Mouse (Mus musculus) E14TG2a.4 (cell line): ENCODE data around the gene Wdr64.

Experiments
- H3K27me3 ChIP-seq: 2 replicates; pipeline ENCODE4 v1.6.1; 2014; ENCODE audit warnings: low read length, control low read depth; ENCODE audit not compliant: insufficient read depth
- H3K36me3 ChIP-seq: 2 replicates; pipeline ENCODE4 v1.6.1; 2014; ENCODE audit warnings: low read length, control low read depth; ENCODE audit not compliant: insufficient read depth
- H3K4me1 ChIP-seq: replicated peaks from 2 replicates; pipeline ENCODE4 v1.6.1; 2014; ENCODE audit warnings: low read depth, low read length, control low read depth
- H3K4me3 ChIP-seq: replicated peaks from 2 replicates; pipeline ENCODE4 v1.5.1; 2014; ENCODE audit warnings: mild to moderate bottlenecking, low read length
- H3K9me3 ChIP-seq: 2 replicates; pipeline ENCODE4 v1.6.1; 2014; ENCODE audit warnings: low read length, control low read depth
- CTCF ChIP-seq: conservative IDR thresholded peaks from 2 replicates; pipeline ENCODE4 v1.5.1; 2014; ENCODE audit warnings: low read length
- NANOG ChIP-seq: IDR thresholded peaks from 2 replicates; pipeline ENCODE4 v1.6.1; 2014; ENCODE audit warnings: borderline replicate concordance, low read length, mixed read lengths
- POU5F1 ChIP-seq: IDR thresholded peaks from 2 replicates; pipeline ENCODE4 v1.6.1; 2014; ENCODE audit warnings: low read length, borderline replicate concordance

The Wdr64 gene

GRCm38 (mm10) chr1:175699796-175700195 is 1.4 kb downstream of the Wdr64 start:
- TF ChIP-seq CTCF: no peak
- no peak for TF ChIP-seq POU5F1
- TF ChIP-seq NANOG: no peak

GRCm38 (mm10) chr1:175701145-175701544 is 2.8 kb downstream of the Wdr64 start:
- Histone ChIP-seq H3K27me3 (no peaks in the 10 kb centered on the region), H3K4me1 (peaks cover 11% of the 10 kb centered on the region; the same call in 1 of the 2 replicates), H3K9me3 (no peaks in the 10 kb centered on the region), H3K4me3 (no peak overlapping the region), H3K36me3 (no peaks in the 10 kb centered on the region)
- TF ChIP-seq CTCF: no peak
- no peak for TF ChIP-seq POU5F1

More at GRCm38 (mm10) chr1:175699796-175700195, 1.4 kb downstream of the Wdr64 start:
- Histone ChIP-seq H3K4me1 (peaks cover 11% of the 10 kb centered on the region; the same call in 1 of the 2 replicates), H3K9me3 (no peaks in the 10 kb centered on the region), H3K36me3 (no peaks in the 10 kb centered on the region), H3K4me3 (no peak overlapping the region), H3K27me3 (no peaks in the 10 kb centered on the region)

- H3K9me3 ChIP-seq: no peaks in the 10 kb centered on the region
- H3K4me1 ChIP-seq: peaks cover 8% of the 10 kb centered on the region
- no peaks in the 10 kb centered on the region for H3K27me3 ChIP-seq
- H3K4me3 ChIP-seq: no peak overlapping the region
- no peaks in the 10 kb centered on the region for H3K36me3 ChIP-seq
- TF ChIP-seq NANOG: no peak
Observed at GRCm38 (mm10) chr1:175707599-175707998, 9.2 kb downstream of the Wdr64 start.

- H3K9me3 ChIP-seq: no peaks in the 10 kb centered on the region
- H3K4me1 ChIP-seq: peaks cover 12% of the 10 kb centered on the region
- H3K4me3 ChIP-seq: no peak overlapping the region
- no peak for TF ChIP-seq NANOG
- H3K36me3 ChIP-seq: no peaks in the 10 kb centered on the region
- no peaks in the 10 kb centered on the region for H3K27me3 ChIP-seq
Observed at GRCm38 (mm10) chr1:175708013-175708412, 9.6 kb downstream of the Wdr64 start.

GRCm38 (mm10) chr1:175712338-175712909 is 14.0 kb downstream of the Wdr64 start:
- no peaks in the 10 kb centered on the region for H3K36me3 ChIP-seq
- no peak overlapping the region for H3K4me3 ChIP-seq
- TF ChIP-seq NANOG (no peak), CTCF (no peak), POU5F1 (no peak)
- peaks cover 12% of the 10 kb centered on the region for H3K4me1 ChIP-seq
- no peaks in the 10 kb centered on the region for H3K27me3 ChIP-seq
- H3K9me3 ChIP-seq: no peaks in the 10 kb centered on the region

- H3K36me3 ChIP-seq: no peaks in the 10 kb centered on the region
- H3K9me3 ChIP-seq: no peaks in the 10 kb centered on the region
- no peak for TF ChIP-seq NANOG
- H3K4me1 ChIP-seq: peaks cover 12% of the 10 kb centered on the region
- H3K27me3 ChIP-seq: no peaks in the 10 kb centered on the region
- no peak overlapping the region for H3K4me3 ChIP-seq
Observed at GRCm38 (mm10) chr1:175716832-175717231, 18.4 kb downstream of the Wdr64 start.

- Histone ChIP-seq H3K9me3 (no peaks in the 10 kb centered on the region), H3K4me3 (no peak overlapping the region), H3K27me3 (no peaks in the 10 kb centered on the region), H3K4me1 (no peaks in the 10 kb centered on the region), H3K36me3 (no peaks in the 10 kb centered on the region)
- no peak for TF ChIP-seq NANOG
- TF ChIP-seq CTCF: no peak
- no peak for TF ChIP-seq POU5F1
Observed at GRCm38 (mm10) chr1:175725771-175726170, 27.4 kb downstream of the Wdr64 start.

GRCm38 (mm10) chr1:175754576-175755364 is 56.4 kb downstream of the Wdr64 start:
- no peaks in the 10 kb centered on the region for H3K27me3 ChIP-seq
- H3K4me1 ChIP-seq: no peaks in the 10 kb centered on the region
- no peak overlapping the region for H3K4me3 ChIP-seq
- no peak for TF ChIP-seq CTCF
- TF ChIP-seq POU5F1: no peak
- no peak for TF ChIP-seq NANOG
- H3K36me3 ChIP-seq: no peaks in the 10 kb centered on the region
- H3K9me3 ChIP-seq: peaks cover 11% of the 10 kb centered on the region

GRCm38 (mm10) chr1:175794668-175795067 is 96.3 kb downstream of the Wdr64 start:
- no peak for TF ChIP-seq CTCF
- no peak for TF ChIP-seq NANOG
- no peak for TF ChIP-seq POU5F1
- no peaks in the 10 kb centered on the region for H3K36me3 ChIP-seq

More at GRCm38 (mm10) chr1:175794668-175795067, 96.3 kb downstream of the Wdr64 start:
- Histone ChIP-seq H3K27me3 (no peaks in the 10 kb centered on the region), H3K4me1 (no peaks in the 10 kb centered on the region), H3K4me3 (no peak overlapping the region), H3K9me3 (no peaks in the 10 kb centered on the region)
